Mouse (Mus musculus) kidney, embryonic 14.5 days (tissue): ENCODE measurements around the gene Usp46. TPM values are rescaled to one million over a fixed set of nuclear protein-coding genes. Genes with fewer than 3 reads are reported as not detected.

Experiments used
- ATAC-seq: fragments of 200-750 bp; cut with Nextera tagmentation; 2 replicates; pipeline ENCODE4 v1.8.0; 2017; ENCODE audit warnings: moderate number of reproducible peaks, mild to moderate bottlenecking, moderate TSS enrichment, moderate library complexity; ENCODE audit not compliant: low FRiP score, low TSS enrichment
- H3K27ac ChIP-seq: fragments of 300-500 bp; sonication (generic); 2 replicates; pipeline ENCODE4 v1.5.1; 2014; ENCODE audit warnings: low read depth, mild to moderate bottlenecking, low read length, moderate library complexity, mixed read lengths
- H3K27me3 ChIP-seq: fragments of 300-500 bp; sonication (generic); 2 replicates; pipeline ENCODE4 v1.6.1; 2014; ENCODE audit warnings: mild to moderate bottlenecking, low read length; ENCODE audit not compliant: control insufficient read depth, insufficient read depth
- H3K36me3 ChIP-seq: fragments of 300-500 bp; sonication (generic); 2 replicates; pipeline ENCODE4 v1.6.1; 2014; ENCODE audit warnings: low read length, mixed read lengths; ENCODE audit not compliant: control insufficient read depth, insufficient read depth
- H3K4me1 ChIP-seq: fragments of 300-500 bp; sonication (generic); 2 replicates; pipeline ENCODE4 v1.6.1; 2014; ENCODE audit warnings: low read length, mixed read lengths; ENCODE audit not compliant: control insufficient read depth, insufficient read depth
- H3K4me2 ChIP-seq: fragments of 300-500 bp; sonication (generic); replicated peaks from 2 replicates; pipeline ENCODE4 v1.6.1; 2014; ENCODE audit warnings: low read depth, mild to moderate bottlenecking, low read length
- H3K4me3 ChIP-seq: fragments of 300-500 bp; sonication (generic); 2 replicates; pipeline ENCODE4 v1.5.1; 2014; ENCODE audit warnings: mild to moderate bottlenecking, low read length
- H3K9ac ChIP-seq: fragments of 300-500 bp; sonication (generic); 2 replicates; pipeline ENCODE4 v1.6.1; 2014; ENCODE audit warnings: low read depth, mild to moderate bottlenecking, low read length, moderate library complexity
- H3K9me3 ChIP-seq: fragments of 300-500 bp; sonication (generic); 2 replicates; pipeline ENCODE4 v1.6.1; 2016; ENCODE audit warnings: low read length; ENCODE audit not compliant: control insufficient read depth
- WGBS: fragments of 180-500 bp; shearing (Covaris S2); extraction: QIAGEN DNeasy Blood & Tissue Kit; methylation state at CpG from one replicate; pipeline ENCODE4 v1.1.7; 2014; 5-methylcytosine and 5-hydroxymethylcytosine counted together
- polyA plus RNA-seq: library from polyadenylated mRNA; unstranded; fragments of >200 nt; fragmentation: Nextera tagmentation; extraction: Ambion mirVana; gene quantifications from 2 replicates; pipeline ENCODE4 v1.2.1, GENCODE M21; 2014

Gene Usp46
- polyA plus RNA-seq, 1 experiment from 2014 or later: 34.5 TPM

DNA sequence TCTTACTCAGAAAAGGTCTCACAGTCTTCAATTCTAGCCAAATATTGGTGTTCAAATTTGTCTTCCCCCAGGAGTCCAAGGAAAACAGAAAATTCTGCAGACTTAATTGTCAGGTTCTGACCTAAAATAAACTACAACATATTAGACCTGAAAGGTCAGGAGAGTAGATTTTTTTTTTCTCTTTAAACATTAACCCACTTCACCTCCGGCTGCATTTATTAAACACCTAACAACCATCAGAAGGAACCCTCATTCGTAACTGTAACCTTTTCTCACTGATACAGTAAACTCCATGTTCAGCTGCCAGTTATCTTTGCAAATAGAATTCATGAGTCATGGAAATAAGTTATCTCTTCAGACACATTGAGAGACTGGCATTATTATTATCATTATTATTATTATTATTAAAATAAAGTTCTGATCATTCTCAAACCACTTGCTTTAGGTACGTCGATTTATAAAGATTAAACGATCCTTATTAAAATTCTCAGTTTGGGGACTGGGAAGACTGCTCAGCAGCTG, 4.9 kb downstream of the Usp46 start:
- Histone ChIP-seq H3K4me3 (no peak overlapping the region), H3K27ac (no peak overlapping the region), H3K27me3 (no peaks in the 10 kb centered on the region), H3K9me3 (no peaks in the 10 kb centered on the region), H3K36me3 (no peaks in the 10 kb centered on the region), H3K9ac (no peak overlapping the region), H3K4me2 (no peak overlapping the region), H3K4me1 (peaks cover 36% of the 10 kb centered on the region)
- WGBS: 75% methylated on average over 5 of the region's 5 CpGs
- ATAC-seq: no peak

DNA sequence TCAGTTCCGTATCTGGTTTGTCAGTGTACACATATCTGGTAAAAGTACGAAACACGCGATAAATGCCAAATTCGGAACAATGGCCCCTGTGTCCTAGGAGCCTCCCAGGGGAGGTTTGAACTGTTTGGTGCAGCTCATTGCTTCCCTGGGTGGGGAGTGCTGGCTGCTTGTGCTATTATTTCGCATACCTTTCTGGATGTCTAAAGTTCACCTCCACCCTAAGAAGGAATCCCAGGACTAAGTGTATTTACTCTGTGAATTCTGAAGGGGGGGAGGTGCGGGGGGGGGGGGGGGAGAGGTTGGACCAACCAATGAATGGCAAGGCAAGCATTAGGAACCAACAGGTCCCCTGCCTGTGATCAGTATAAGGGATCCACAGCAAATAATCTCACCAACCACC, 6.0 kb downstream of the Usp46 start:
- Histone ChIP-seq H3K4me3 (no peak overlapping the region), H3K27me3 (no peaks in the 10 kb centered on the region), H3K9me3 (no peaks in the 10 kb centered on the region), H3K36me3 (no peaks in the 10 kb centered on the region), H3K9ac (no peak overlapping the region), H3K4me1 (peaks cover 33% of the 10 kb centered on the region), H3K4me2 (no peak overlapping the region), H3K27ac (no peak overlapping the region)
- WGBS: 92% methylated on average over 6 of the region's 7 CpGs
- ATAC-seq: no peak

DNA sequence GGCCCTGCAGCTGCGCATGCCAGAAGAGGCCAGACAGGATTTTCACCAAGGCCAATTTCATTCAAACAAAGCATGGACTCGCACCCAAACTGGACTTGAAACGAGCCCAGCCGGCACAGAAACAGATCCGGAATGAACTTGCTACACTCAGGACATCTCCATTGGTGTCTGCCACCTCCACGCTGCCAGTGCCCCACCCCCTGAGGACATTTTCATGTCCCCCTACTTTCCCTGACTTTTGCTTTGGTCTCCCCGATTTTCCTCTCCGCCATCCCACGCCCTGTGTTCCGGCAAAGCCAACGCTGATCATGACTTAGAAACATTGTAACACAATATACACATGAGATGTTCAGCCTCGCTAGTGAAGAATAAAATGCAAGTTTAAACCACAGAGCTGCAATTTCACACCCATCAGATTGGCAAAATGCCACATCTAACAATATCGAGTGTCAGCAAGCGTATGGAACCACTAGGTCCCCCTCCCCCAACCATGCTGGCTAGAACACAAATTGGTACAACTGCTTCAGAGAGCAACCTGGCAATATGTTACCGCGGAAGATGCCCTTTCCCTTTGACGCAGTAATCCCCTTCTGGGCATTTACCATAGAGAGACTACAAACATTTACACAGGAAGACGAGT, 6.7 kb downstream of the Usp46 start:
- H3K4me1 ChIP-seq: peaks cover 26% of the 10 kb centered on the region

DNA sequence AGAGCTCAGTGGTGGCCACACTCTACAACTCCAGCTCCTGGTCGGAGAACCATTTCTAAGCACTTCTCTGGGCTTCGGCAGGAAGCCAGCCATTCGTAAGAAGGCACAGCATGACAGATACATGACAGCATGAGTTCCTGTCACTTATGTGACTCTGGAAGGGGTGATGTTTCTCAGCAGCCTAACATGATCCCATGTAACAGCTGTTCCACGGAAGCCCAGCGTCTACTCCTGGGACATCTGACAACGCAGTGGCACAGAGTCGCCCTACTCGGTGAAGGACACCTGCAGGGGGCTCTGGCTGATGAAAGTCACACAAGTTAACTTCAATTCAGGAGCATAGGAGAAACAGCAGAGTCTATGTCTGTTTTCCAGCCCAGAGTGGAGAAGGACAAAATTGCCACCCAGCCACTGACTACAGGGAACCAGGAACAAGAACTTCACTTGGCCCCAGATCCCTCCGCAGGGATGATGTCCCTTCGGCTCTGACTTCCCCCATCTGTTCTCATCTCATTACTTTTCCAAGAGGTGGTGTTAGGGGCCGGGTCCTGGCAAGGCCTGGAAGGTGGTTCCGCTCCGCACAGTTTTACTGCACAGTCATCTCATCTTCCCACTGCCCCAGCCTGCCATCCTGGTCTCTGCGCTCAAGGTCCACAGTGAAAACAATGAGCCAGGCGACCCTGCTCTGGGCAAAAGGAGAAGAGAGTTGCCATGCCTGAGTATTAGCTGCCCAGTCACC, 15.9 kb downstream of the Usp46 start:
- Histone ChIP-seq H3K4me1 (peaks cover 14% of the 10 kb centered on the region), H3K36me3 (no peaks in the 10 kb centered on the region), H3K9ac (no peak overlapping the region), H3K4me3 (no peak overlapping the region), H3K27ac (no peak overlapping the region), H3K9me3 (peaks cover 3% of the 10 kb centered on the region; the same call in 1 of the 2 replicates), H3K27me3 (no peaks in the 10 kb centered on the region), H3K4me2 (no peak overlapping the region)
- peak; percentile 74 for ATAC-seq
- 52% methylated on average over 15 of the region's 15 CpGs for WGBS

More for the DNA sequence above, 6.7 kb downstream of the Usp46 start:
- Histone ChIP-seq H3K27me3 (no peaks in the 10 kb centered on the region), H3K4me2 (no peak overlapping the region), H3K4me3 (no peak overlapping the region), H3K9ac (no peak overlapping the region), H3K9me3 (no peaks in the 10 kb centered on the region), H3K27ac (no peak overlapping the region), H3K36me3 (no peaks in the 10 kb centered on the region)
- WGBS: 83% methylated on average over 18 of the region's 18 CpGs
- no peak for ATAC-seq

DNA sequence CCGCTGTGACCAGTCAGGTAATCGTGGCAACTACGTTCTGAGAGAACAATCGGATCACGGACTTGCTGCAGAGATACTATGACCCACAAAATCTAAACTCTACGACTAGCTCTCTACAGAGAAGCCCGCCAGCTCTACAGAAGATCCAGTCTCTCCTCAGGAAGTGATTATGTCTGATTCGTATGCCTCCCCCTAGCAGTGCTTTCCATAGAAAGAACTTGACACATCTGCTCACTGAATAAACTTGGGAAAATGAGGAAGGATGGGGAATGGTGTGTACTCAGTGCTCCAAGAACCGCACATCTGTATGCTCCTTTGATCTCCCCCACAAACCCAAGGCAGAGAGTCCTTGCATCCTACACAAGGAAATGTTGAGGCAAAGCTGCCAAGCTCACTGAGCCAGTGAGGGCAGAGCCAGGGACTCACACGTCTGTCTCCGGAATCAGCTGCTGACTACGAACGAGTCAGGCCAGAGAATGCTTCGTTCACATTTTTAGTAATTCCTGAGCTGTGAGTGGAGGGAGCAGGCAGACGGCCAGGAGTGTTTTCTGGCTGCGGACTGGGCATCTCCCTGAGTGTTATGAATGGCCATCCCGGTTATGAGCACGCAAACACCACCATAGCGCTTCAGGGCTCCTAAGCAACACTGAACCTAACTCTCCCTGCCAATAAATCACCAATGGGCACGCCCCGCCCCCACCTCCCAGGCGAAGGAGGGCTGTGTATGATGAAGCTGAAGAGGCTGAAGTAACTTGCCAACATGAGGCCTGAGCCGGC, 16.6 kb downstream of the Usp46 start:
- Histone ChIP-seq H3K9ac (no peak overlapping the region), H3K27me3 (no peaks in the 10 kb centered on the region), H3K9me3 (peaks cover 3% of the 10 kb centered on the region; the same call in 1 of the 2 replicates), H3K36me3 (no peaks in the 10 kb centered on the region), H3K4me2 (no peak overlapping the region), H3K4me3 (no peak overlapping the region), H3K4me1 (peaks cover 14% of the 10 kb centered on the region), H3K27ac (no peak overlapping the region)
- no peak for ATAC-seq
- 71% methylated on average over 23 of the region's 23 CpGs for WGBS

DNA sequence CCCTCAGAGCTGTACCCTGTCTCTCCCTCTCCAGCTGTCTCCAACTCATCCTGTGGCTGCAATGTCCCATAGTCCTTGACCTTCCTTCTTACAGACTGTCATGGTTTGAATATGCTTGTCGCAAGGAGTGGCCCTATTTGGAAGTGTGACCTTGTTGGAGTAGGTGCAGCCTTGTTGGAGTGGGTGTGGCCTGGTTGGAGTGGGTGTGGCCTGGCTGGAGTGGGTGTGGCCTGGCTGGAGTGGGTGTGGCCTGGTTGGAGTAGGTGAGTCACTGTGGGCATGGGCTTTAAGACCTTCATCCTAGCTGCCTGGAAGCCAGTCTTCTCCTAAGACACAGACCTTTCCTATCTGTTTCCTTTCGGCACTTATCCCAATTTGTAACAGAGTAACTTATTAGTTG, 17.3 kb downstream of the Usp46 start:
- H3K27me3 ChIP-seq: no peaks in the 10 kb centered on the region
- peaks cover 3% of the 10 kb centered on the region; the same call in 1 of the 2 replicates for H3K9me3 ChIP-seq
- WGBS: 93% methylated on average over 2 of the region's 2 CpGs
- H3K4me3 ChIP-seq: no peak overlapping the region
- no peaks in the 10 kb centered on the region for H3K36me3 ChIP-seq
- no peak overlapping the region for H3K9ac ChIP-seq
- no peak overlapping the region for H3K4me2 ChIP-seq
- H3K4me1 ChIP-seq: peaks cover 14% of the 10 kb centered on the region
- no peak for ATAC-seq
- no peak overlapping the region for H3K27ac ChIP-seq

DNA sequence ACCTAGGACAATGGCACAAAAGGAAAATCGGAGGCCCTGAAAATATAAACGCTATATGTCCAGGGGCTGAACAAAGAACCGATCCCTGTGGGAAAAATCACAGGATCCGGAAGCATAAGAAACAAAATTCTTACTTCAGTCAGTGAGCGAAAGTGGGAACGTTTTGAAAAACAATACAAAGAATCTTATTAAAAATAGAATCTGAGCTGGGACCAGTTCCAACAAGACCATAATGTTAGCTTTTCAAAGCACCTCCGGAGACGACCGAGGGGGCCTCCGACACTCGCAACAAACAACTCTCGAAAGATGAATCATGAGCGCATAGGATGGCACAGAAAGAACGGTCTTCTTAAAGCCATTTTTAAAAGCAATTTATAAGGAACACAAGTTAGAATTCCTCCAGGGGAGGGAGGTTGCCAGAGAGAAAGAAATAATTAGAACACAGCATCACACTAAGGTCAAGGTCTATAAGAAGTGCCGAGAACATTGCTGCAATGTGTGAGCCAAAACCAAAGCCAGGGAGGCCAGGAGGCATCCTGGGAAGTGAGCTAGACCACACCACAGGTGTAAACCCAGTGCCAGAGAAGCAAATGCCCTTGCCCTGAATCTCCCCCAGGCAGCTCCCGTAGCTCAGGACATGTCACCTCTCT, 19.3 kb downstream of the Usp46 start:
- no peak overlapping the region for H3K4me2 ChIP-seq
- peaks cover 17% of the 10 kb centered on the region for H3K4me1 ChIP-seq
- no peak for ATAC-seq
- H3K36me3 ChIP-seq: no peaks in the 10 kb centered on the region
- no peak overlapping the region for H3K9ac ChIP-seq
- H3K4me3 ChIP-seq: no peak overlapping the region
- peaks cover 3% of the 10 kb centered on the region; the same call in 1 of the 2 replicates for H3K9me3 ChIP-seq
- H3K27me3 ChIP-seq: no peaks in the 10 kb centered on the region
- H3K27ac ChIP-seq: no peak overlapping the region
- 78% methylated on average over 16 of the region's 16 CpGs for WGBS

DNA sequence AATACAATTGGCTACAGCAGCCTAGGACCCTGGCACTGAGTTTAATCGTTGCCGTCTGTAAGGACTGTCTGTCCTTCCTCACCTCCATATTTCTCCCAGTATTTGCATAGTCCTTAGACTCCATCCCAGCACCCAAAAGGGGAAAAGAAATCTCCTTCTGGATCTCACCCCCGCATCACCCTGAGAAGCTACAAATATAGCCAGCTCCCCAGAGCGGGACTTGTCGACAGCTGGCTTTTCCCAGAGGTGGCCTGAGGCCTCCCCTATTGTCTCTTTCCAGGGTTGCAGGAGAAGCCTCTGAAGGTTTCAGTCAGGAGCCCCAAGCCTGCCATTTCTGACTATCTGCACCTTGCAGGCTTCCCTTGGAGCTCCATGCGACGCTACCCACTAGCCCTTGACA, 23.6 kb downstream of the Usp46 start:
- 69% methylated on average over 7 of the region's 7 CpGs for WGBS
- no peak overlapping the region for H3K27ac ChIP-seq

More for the DNA sequence above, 23.6 kb downstream of the Usp46 start:
- ATAC-seq: no peak
- H3K4me3 ChIP-seq: no peak overlapping the region
- H3K9me3 ChIP-seq: peaks cover 3% of the 10 kb centered on the region; the same call in 1 of the 2 replicates
- H3K36me3 ChIP-seq: no peaks in the 10 kb centered on the region
- H3K9ac ChIP-seq: no peak overlapping the region
- no peak overlapping the region for H3K4me2 ChIP-seq
- H3K4me1 ChIP-seq: 0 out of 2 replicates have a peak, but pooled peaks cover 5% of the 10 kb centered on the region
- H3K27me3 ChIP-seq: no peaks in the 10 kb centered on the region
